Mouse (Mus musculus) forebrain, embryonic 16.5 days (tissue): ENCODE data around the gene Dgkq. TPM values are rescaled to one million over a fixed set of nuclear protein-coding genes. Genes with fewer than 3 reads are reported as not detected.

ENCODE experiments used
- ATAC-seq: fragments of 200-750 bp; cut with Nextera tagmentation; 2 replicates; pipeline ENCODE4 v1.8.0; 2017; ENCODE audit warnings: mild to moderate bottlenecking, moderate library complexity
- H3K27ac ChIP-seq: fragments of 300-500 bp; sonication (generic); 2 replicates; pipeline ENCODE4 v1.5.1; 2014; ENCODE audit warnings: low read length, control low read depth
- H3K27me3 ChIP-seq: fragments of 300-500 bp; sonication (generic); replicated peaks from 2 replicates; pipeline ENCODE4 v1.6.1; 2014; ENCODE audit warnings: low read length; ENCODE audit not compliant: control insufficient read depth, insufficient read depth
- H3K36me3 ChIP-seq: fragments of 300-500 bp; sonication (generic); 2 replicates; pipeline ENCODE4 v1.6.1; 2014; ENCODE audit not compliant: control insufficient read depth, insufficient read depth
- H3K4me1 ChIP-seq: fragments of 300-500 bp; sonication (generic); replicated peaks from 2 replicates; pipeline ENCODE4 v1.6.1; 2014; ENCODE audit warnings: low read length; ENCODE audit not compliant: control insufficient read depth, insufficient read depth
- H3K4me2 ChIP-seq: fragments of 300-500 bp; sonication (generic); 2 replicates; pipeline ENCODE4 v1.6.1; 2014; ENCODE audit warnings: mild to moderate bottlenecking, low read length, control low read depth
- H3K4me3 ChIP-seq: fragments of 300-500 bp; sonication (generic); replicated peaks from 2 replicates; pipeline ENCODE4 v1.5.1; 2014; ENCODE audit warnings: mild to moderate bottlenecking, low read length, control low read depth
- H3K9ac ChIP-seq: fragments of 300-500 bp; sonication (generic); replicated peaks from 2 replicates; pipeline ENCODE4 v1.6.1; 2014; ENCODE audit warnings: low read depth, low read length, control low read depth
- H3K9me3 ChIP-seq: fragments of 300-500 bp; sonication (generic); 2 replicates; pipeline ENCODE4 v1.6.1; 2016; ENCODE audit warnings: low read length; ENCODE audit not compliant: control insufficient read depth
- WGBS: fragments of 180-500 bp; shearing (Covaris S2); extraction: QIAGEN DNeasy Blood & Tissue Kit; methylation state at CpG from one replicate; pipeline ENCODE4 v1.1.7; 2014; 5-methylcytosine and 5-hydroxymethylcytosine counted together
- polyA plus RNA-seq: library from polyadenylated mRNA; unstranded; fragments of >200 nt; fragmentation: Nextera tagmentation; extraction: Ambion mirVana; gene quantifications from 2 replicates; pipeline ENCODE4 v1.2.1, GENCODE M21; 2015

Dgkq gene
- polyA plus RNA-seq, 1 experiment from 2014 or later, result 31.9 TPM

GRCm38 (mm10) chr5:108707758-108708157 lies 38.3 kb upstream of the Dgkq start:
- Histone ChIP-seq H3K27me3 (no peaks in the 10 kb centered on the region), H3K27ac (no peak overlapping the region), H3K36me3 (no peaks in the 10 kb centered on the region), H3K9me3 (no peaks in the 10 kb centered on the region), H3K4me1 (no peaks in the 10 kb centered on the region), H3K9ac (no peak overlapping the region), H3K4me2 (no peak overlapping the region), H3K4me3 (no peak overlapping the region)
- WGBS, result 83% methylated on average over 2 of the region's 2 CpGs
- no peak for ATAC-seq

- no peak overlapping the region for H3K4me2 ChIP-seq
- WGBS, result 81% methylated on average over 12 of the region's 12 CpGs
- ATAC-seq, result no peak
These were observed 34.5 kb upstream of the Dgkq start for GRCm38 (mm10) chr5:108703754-108704626.

GRCm38 (mm10) chr5:108701341-108702021 lies 32.0 kb upstream of the Dgkq start:
- Histone ChIP-seq H3K4me3 (no peak overlapping the region), H3K9me3 (no peaks in the 10 kb centered on the region), H3K27ac (no peak overlapping the region), H3K36me3 (no peaks in the 10 kb centered on the region), H3K4me2 (no peak overlapping the region), H3K4me1 (peaks cover 6% of the 10 kb centered on the region), H3K27me3 (no peaks in the 10 kb centered on the region), H3K9ac (no peak overlapping the region)
- no peak for ATAC-seq
- WGBS, result 67% methylated on average over 10 of the region's 10 CpGs

More at GRCm38 (mm10) chr5:108703754-108704626, 34.5 kb upstream of the Dgkq start:
- H3K27ac ChIP-seq, result no peak overlapping the region
- no peaks in the 10 kb centered on the region for H3K27me3 ChIP-seq
- H3K4me1 ChIP-seq, result no peaks in the 10 kb centered on the region
- no peaks in the 10 kb centered on the region for H3K36me3 ChIP-seq
- H3K4me3 ChIP-seq, result no peak overlapping the region
- no peak overlapping the region for H3K9ac ChIP-seq
- H3K9me3 ChIP-seq, result no peaks in the 10 kb centered on the region

- WGBS, result 68% methylated on average over 3 of the region's 3 CpGs
- Histone ChIP-seq H3K27me3 (no peaks in the 10 kb centered on the region), H3K9me3 (no peaks in the 10 kb centered on the region), H3K36me3 (no peaks in the 10 kb centered on the region), H3K9ac (no peak overlapping the region), H3K4me3 (no peak overlapping the region), H3K4me1 (peaks cover 6% of the 10 kb centered on the region), H3K4me2 (no peak overlapping the region), H3K27ac (no peak overlapping the region)
- ATAC-seq, result no peak
These were observed 30.9 kb upstream of the Dgkq start for GRCm38 (mm10) chr5:108700346-108700745.

GRCm38 (mm10) chr5:108697341-108697753 lies 27.9 kb upstream of the Dgkq start:
- ATAC-seq, result no peak
- H3K9ac ChIP-seq, result no peak overlapping the region
- H3K4me3 ChIP-seq, result no peak overlapping the region
- H3K27me3 ChIP-seq, result no peaks in the 10 kb centered on the region; the same call in 1 of the 2 replicates
- H3K9me3 ChIP-seq, result no peaks in the 10 kb centered on the region
- H3K4me2 ChIP-seq, result no peak overlapping the region
- H3K4me1 ChIP-seq, result peaks cover 23% of the 10 kb centered on the region
- 14% methylated on average over 4 of the region's 4 CpGs for WGBS
- H3K36me3 ChIP-seq, result no peaks in the 10 kb centered on the region
- H3K27ac ChIP-seq, result no peak overlapping the region

- no peak overlapping the region for H3K4me3 ChIP-seq
- no peak overlapping the region for H3K4me2 ChIP-seq
- H3K36me3 ChIP-seq, result no peaks in the 10 kb centered on the region
- no peaks in the 10 kb centered on the region for H3K9me3 ChIP-seq
- no peak overlapping the region for H3K9ac ChIP-seq
- no peak for ATAC-seq
- no peaks in the 10 kb centered on the region; the same call in 1 of the 2 replicates for H3K27me3 ChIP-seq
- 80% methylated on average over 3 of the region's 3 CpGs for WGBS
- no peak overlapping the region for H3K27ac ChIP-seq
- H3K4me1 ChIP-seq, result peaks cover 26% of the 10 kb centered on the region
These were observed 27.1 kb upstream of the Dgkq start for GRCm38 (mm10) chr5:108696542-108696941.

GRCm38 (mm10) chr5:108695861-108696260 lies 26.4 kb upstream of the Dgkq start:
- no peak for ATAC-seq
- Histone ChIP-seq H3K27me3 (no peaks in the 10 kb centered on the region; the same call in 1 of the 2 replicates), H3K36me3 (no peaks in the 10 kb centered on the region), H3K4me1 (peaks cover 26% of the 10 kb centered on the region), H3K4me3 (no peak overlapping the region), H3K9me3 (no peaks in the 10 kb centered on the region), H3K27ac (no peak overlapping the region), H3K4me2 (no peak overlapping the region), H3K9ac (no peak overlapping the region)
- 89% methylated on average over 10 of the region's 12 CpGs for WGBS

- Histone ChIP-seq H3K4me3 (peak overlapping the region; percentile 68), H3K36me3 (no peaks in the 10 kb centered on the region), H3K27ac (no peak overlapping the region), H3K4me1 (peaks cover 26% of the 10 kb centered on the region), H3K9ac (peak overlapping the region; percentile 60), H3K9me3 (no peaks in the 10 kb centered on the region), H3K27me3 (no peaks in the 10 kb centered on the region; the same call in 1 of the 2 replicates), H3K4me2 (peak overlapping the region; percentile 96)
- WGBS, result 1% methylated on average over 67 of the region's 99 CpGs
- ATAC-seq, result peak; percentile 29
These were observed 25.1 kb upstream of the Dgkq start for GRCm38 (mm10) chr5:108694352-108695261.
